Comparison of ENCODE assay signal across 20 mouse cellular contexts in genomic region chr9:113462888-113463287, GRCm38 (mm10).
DNase-seq lines count a peak whose midpoint lies in the region; ATAC-seq lines count a peak whose summit lies in the region.
"Had no signal": no experiment of that assay in that cellular context is flagged by ENCODE, and none has a peak within 500 bp of the region (broad histone marks: within the 10 kb centered on the region; RNA-seq: fewer than 3 reads in every experiment).

No protein-coding gene starts in this region.

- peak overlapping the region; percentile 63 for H3K27ac ChIP-seq in hindbrain, embryonic 15.5 days (replicated peaks)
- peak overlapping the region; percentile 71 for H3K27ac ChIP-seq in midbrain, embryonic 13.5 days
- H3K27ac ChIP-seq: embryonic facial prominence, embryonic 13.5 days; lung, embryonic 15.5 days; stomach, embryonic 15.5 days had no signal

- peak; percentile 43 for DNase-seq in heart, adult 11 months
- DNase-seq in heart, postnatal 36 days: no peak
- DNase-seq in lung, postnatal 14 days: no peak
- DNase-seq in cerebellum, adult 18-20 months: no peak
- DNase-seq: adrenal gland, postnatal 36 days; cerebellum, postnatal 36 days; gastrocnemius, postnatal 25 days; heart, postnatal 4 days; kidney, adult 18-20 months; kidney, postnatal 36 days; right cerebral cortex, adult 18-20 months had no signal

- no peak overlapping the region for H3K4me3 ChIP-seq in hindbrain, embryonic 15.5 days
- H3K4me3 ChIP-seq in midbrain, embryonic 13.5 days (replicated peaks): no peak overlapping the region
- H3K4me3 ChIP-seq: embryonic facial prominence, embryonic 13.5 days; lung, embryonic 15.5 days; stomach, embryonic 15.5 days had no signal

- no peak overlapping the region for H3K4me2 ChIP-seq in hindbrain, embryonic 15.5 days
- H3K4me2 ChIP-seq in midbrain, embryonic 13.5 days (replicated peaks): no peak overlapping the region
- H3K4me2 ChIP-seq: embryonic facial prominence, embryonic 13.5 days; heart, embryonic 11.5 days; liver, embryonic 11.5 days; lung, embryonic 15.5 days; stomach, embryonic 15.5 days had no signal

- no peak for ATAC-seq in hindbrain, embryonic 15.5 days (ENCODE audit: low FRiP score, low read depth)
- ATAC-seq in midbrain, embryonic 13.5 days: peak; percentile 82
- ATAC-seq in erythroblast, adult 5-6 weeks (replicated peaks; ENCODE audit: low FRiP score, poor library complexity, severe bottlenecking): no peak
- ATAC-seq in inflammation-experienced regulatory T-cells, adult 6 months: no peak

- H3K4me1 ChIP-seq in hindbrain, embryonic 15.5 days (replicated peaks): peaks cover 10% of the 10 kb centered on the region
- H3K4me1 ChIP-seq in midbrain, embryonic 13.5 days (replicated peaks): peaks cover 25% of the 10 kb centered on the region
- H3K4me1 ChIP-seq: embryonic facial prominence, embryonic 13.5 days; lung, embryonic 15.5 days; stomach, embryonic 15.5 days had no signal

- no peak overlapping the region for H3K9ac ChIP-seq in hindbrain, embryonic 15.5 days
- no peak overlapping the region for H3K9ac ChIP-seq in midbrain, embryonic 13.5 days (replicated peaks)
- H3K9ac ChIP-seq: embryonic facial prominence, embryonic 13.5 days; lung, embryonic 15.5 days; stomach, embryonic 15.5 days had no signal

- no peaks in the 10 kb centered on the region for H3K36me3 ChIP-seq in hindbrain, embryonic 15.5 days
- H3K36me3 ChIP-seq in midbrain, embryonic 13.5 days: no peaks in the 10 kb centered on the region
- H3K36me3 ChIP-seq: embryonic facial prominence, embryonic 13.5 days; lung, embryonic 15.5 days; stomach, embryonic 15.5 days had no signal

- no peaks in the 10 kb centered on the region for H3K27me3 ChIP-seq in hindbrain, embryonic 15.5 days
- no peaks in the 10 kb centered on the region for H3K27me3 ChIP-seq in midbrain, embryonic 13.5 days
- H3K27me3 ChIP-seq: embryonic facial prominence, embryonic 13.5 days; lung, embryonic 15.5 days; stomach, embryonic 15.5 days had no signal

- WGBS in hindbrain, embryonic 15.5 days: 10% methylated on average over 2 of the region's 2 CpGs
- 12% methylated on average over 2 of the region's 2 CpGs for WGBS in midbrain, embryonic 13.5 days

- intact Hi-C loops in heart, postnatal 36 days (cut with DNase I): no loop called here

- H3K9me3 ChIP-seq in hindbrain, embryonic 15.5 days: no peaks in the 10 kb centered on the region
- no peaks in the 10 kb centered on the region for H3K9me3 ChIP-seq in midbrain, embryonic 13.5 days
- H3K9me3 ChIP-seq: embryonic facial prominence, embryonic 13.5 days; lung, embryonic 15.5 days; stomach, embryonic 15.5 days had no signal
